Mouse (Mus musculus): ENCODE measurements around the gene Chrm3. TPM values are rescaled to one million over a fixed set of nuclear protein-coding genes. Genes with fewer than 3 reads are reported as not detected.

The Chrm3 gene
- total RNA-seq, 2 experiments from 2014 or later: 46.1 to 47.5 TPM

GRCm38 (mm10) chr13:10240238-10240637, 120.4 kb downstream of the Chrm3 start:
- intact Hi-C loops (cut with DNase I): no loop called here
- peak in 1 of 2 experiments; percentile 44 for DNase-seq (ENCODE audit: low spot score in 2 of 2)

GRCm38 (mm10) chr13:10239825-10240224, 120.8 kb downstream of the Chrm3 start:
- intact Hi-C loops (cut with DNase I): loop anchor here (5.0 kb wide), 1 partner anchor 122 kb away; the partner anchor contains the start of gene Chrm3
- DNase-seq (ENCODE audit: low spot score in 2 of 2): no peak

GRCm38 (mm10) chr13:10237616-10238015, 123.0 kb downstream of the Chrm3 start:
- no peak for DNase-seq (ENCODE audit: low spot score in 2 of 2)
- intact Hi-C loops (cut with DNase I): loop anchor here (5.0 kb wide), 1 partner anchor 125 kb away; the partner anchor contains the start of gene Chrm3

- peak; percentile 16 to 23 for DNase-seq (ENCODE audit: low spot score in 2 of 2)
- intact Hi-C loops (cut with DNase I): loop anchor here (5.0 kb wide), 1 partner anchor 126 kb away; the partner anchor contains the start of gene Chrm3
Observed at GRCm38 (mm10) chr13:10236279-10236678, 124.4 kb downstream of the Chrm3 start.

- no peak for DNase-seq (ENCODE audit: low spot score in 2 of 2)
- intact Hi-C loops (cut with DNase I): loop anchor here (5.0 kb wide), 1 partner anchor 127 kb away; the partner anchor contains the start of gene Chrm3
Observed at GRCm38 (mm10) chr13:10235391-10236169, 125.1 kb downstream of the Chrm3 start.

GRCm38 (mm10) chr13:10220403-10220802, 140.2 kb downstream of the Chrm3 start:
- DNase-seq (ENCODE audit: low spot score in 2 of 2): no peak
- intact Hi-C loops (cut with DNase I): no loop called here

- no peak for DNase-seq (ENCODE audit: low spot score in 2 of 2)
- intact Hi-C loops (cut with DNase I): no loop called here
Observed at GRCm38 (mm10) chr13:10212112-10212511, 148.5 kb downstream of the Chrm3 start.

- DNase-seq (ENCODE audit: low spot score in 2 of 2): no peak
- intact Hi-C loops (cut with DNase I): no loop called here
Observed at GRCm38 (mm10) chr13:10210522-10211244, 150.0 kb downstream of the Chrm3 start.

GRCm38 (mm10) chr13:10199206-10199956, 161.3 kb downstream of the Chrm3 start:
- DNase-seq (ENCODE audit: low spot score in 2 of 2): peak in 1 of 2 experiments; percentile 63
- intact Hi-C loops (cut with DNase I): no loop called here

- intact Hi-C loops (cut with DNase I): no loop called here
- no peak for DNase-seq (ENCODE audit: low spot score in 2 of 2)
Observed at GRCm38 (mm10) chr13:10189829-10190228, 170.8 kb downstream of the Chrm3 start.

GRCm38 (mm10) chr13:10187926-10188325, 172.7 kb downstream of the Chrm3 start:
- intact Hi-C loops (cut with DNase I): no loop called here
- peak; percentile 45 to 59 for DNase-seq (ENCODE audit: low spot score in 2 of 2)

GRCm38 (mm10) chr13:10183837-10184236, 176.8 kb downstream of the Chrm3 start:
- no peak for DNase-seq (ENCODE audit: low spot score in 2 of 2)
- intact Hi-C loops (cut with DNase I): no loop called here

- intact Hi-C loops (cut with DNase I): no loop called here
- no peak for DNase-seq (ENCODE audit: low spot score in 2 of 2)
Observed at GRCm38 (mm10) chr13:10182756-10183155, 177.9 kb downstream of the Chrm3 start.

- peak in 1 of 2 experiments; percentile 39 for DNase-seq (ENCODE audit: low spot score in 2 of 2)
- intact Hi-C loops (cut with DNase I): no loop called here
Observed at GRCm38 (mm10) chr13:10170529-10170928, 190.1 kb downstream of the Chrm3 start.

- DNase-seq (ENCODE audit: low spot score in 2 of 2): no peak
- intact Hi-C loops (cut with DNase I): no loop called here
Observed at GRCm38 (mm10) chr13:10163354-10163753, 197.3 kb downstream of the Chrm3 start.

- no peak for DNase-seq (ENCODE audit: low spot score in 2 of 2)
- intact Hi-C loops (cut with DNase I): no loop called here
Observed at GRCm38 (mm10) chr13:10157496-10157895, 203.2 kb downstream of the Chrm3 start.

GRCm38 (mm10) chr13:10140573-10140972, 220.1 kb downstream of the Chrm3 start:
- intact Hi-C loops (cut with DNase I): no loop called here
- no peak for DNase-seq (ENCODE audit: low spot score in 2 of 2)

- intact Hi-C loops (cut with DNase I): no loop called here
- DNase-seq (ENCODE audit: low spot score in 2 of 2): no peak
Observed at GRCm38 (mm10) chr13:10138878-10139277, 221.8 kb downstream of the Chrm3 start.

- no peak for DNase-seq (ENCODE audit: low spot score in 2 of 2)
- intact Hi-C loops (cut with DNase I): no loop called here
Observed at GRCm38 (mm10) chr13:10131064-10131463, 229.6 kb downstream of the Chrm3 start.

GRCm38 (mm10) chr13:10112211-10112610, 248.4 kb downstream of the Chrm3 start:
- DNase-seq (ENCODE audit: low spot score in 2 of 2): peak in 1 of 2 experiments; percentile 5
- intact Hi-C loops (cut with DNase I): no loop called here
